Mouse (Mus musculus) stomach, embryonic 15.5 days (tissue): ENCODE measurements around the gene Limch1. TPM values are rescaled to one million over a fixed set of nuclear protein-coding genes. Genes with fewer than 3 reads are reported as not detected.

Experiments used
- ATAC-seq: fragments of 200-750 bp; cut with Nextera tagmentation; 2 replicates; pipeline ENCODE4 v1.8.0; 2017; ENCODE audit warnings: low read depth, moderate number of reproducible peaks, moderate TSS enrichment; ENCODE audit not compliant: insufficient read depth, low FRiP score
- H3K27ac ChIP-seq: fragments of 300-500 bp; sonication (generic); 2 replicates; pipeline ENCODE4 v1.5.1; 2015; ENCODE audit warnings: mild to moderate bottlenecking, inconsistent platforms
- H3K27me3 ChIP-seq: fragments of 300-500 bp; sonication (generic); replicated peaks from 2 replicates; pipeline ENCODE4 v1.6.1; 2015; ENCODE audit warnings: inconsistent platforms
- H3K36me3 ChIP-seq: fragments of 300-500 bp; sonication (generic); 2 replicates; pipeline ENCODE4 v1.6.1; 2015; ENCODE audit warnings: inconsistent platforms
- H3K4me1 ChIP-seq: fragments of 300-500 bp; sonication (generic); 2 replicates; pipeline ENCODE4 v1.6.1; 2015; ENCODE audit warnings: inconsistent platforms
- H3K4me2 ChIP-seq: fragments of 300-500 bp; sonication (generic); 2 replicates; pipeline ENCODE4 v1.6.1; 2015; ENCODE audit warnings: mild to moderate bottlenecking, inconsistent platforms
- H3K4me3 ChIP-seq: fragments of 300-500 bp; sonication (generic); replicated peaks from 2 replicates; pipeline ENCODE4 v1.5.1; 2015; ENCODE audit warnings: inconsistent platforms
- H3K9ac ChIP-seq: fragments of 300-500 bp; sonication (generic); 2 replicates; pipeline ENCODE4 v1.6.1; 2015; ENCODE audit warnings: inconsistent platforms
- H3K9me3 ChIP-seq: fragments of 300-500 bp; sonication (generic); 2 replicates; pipeline ENCODE4 v1.6.1; 2016; ENCODE audit warnings: inconsistent platforms
- WGBS: fragments of 180-500 bp; shearing (Covaris S2); methylation state at CpG from one replicate; pipeline ENCODE4 v1.1.7; 2015; 5-methylcytosine and 5-hydroxymethylcytosine counted together
- polyA plus RNA-seq: library from polyadenylated mRNA; unstranded; fragments of >200 nt; fragmentation: Nextera tagmentation; extraction: Ambion mirVana; gene quantifications from 2 replicates; pipeline ENCODE4 v1.2.1, GENCODE M21; 2015

Gene Limch1
- polyA plus RNA-seq, 1 experiment from 2014 or later: 10.8 TPM

DNA sequence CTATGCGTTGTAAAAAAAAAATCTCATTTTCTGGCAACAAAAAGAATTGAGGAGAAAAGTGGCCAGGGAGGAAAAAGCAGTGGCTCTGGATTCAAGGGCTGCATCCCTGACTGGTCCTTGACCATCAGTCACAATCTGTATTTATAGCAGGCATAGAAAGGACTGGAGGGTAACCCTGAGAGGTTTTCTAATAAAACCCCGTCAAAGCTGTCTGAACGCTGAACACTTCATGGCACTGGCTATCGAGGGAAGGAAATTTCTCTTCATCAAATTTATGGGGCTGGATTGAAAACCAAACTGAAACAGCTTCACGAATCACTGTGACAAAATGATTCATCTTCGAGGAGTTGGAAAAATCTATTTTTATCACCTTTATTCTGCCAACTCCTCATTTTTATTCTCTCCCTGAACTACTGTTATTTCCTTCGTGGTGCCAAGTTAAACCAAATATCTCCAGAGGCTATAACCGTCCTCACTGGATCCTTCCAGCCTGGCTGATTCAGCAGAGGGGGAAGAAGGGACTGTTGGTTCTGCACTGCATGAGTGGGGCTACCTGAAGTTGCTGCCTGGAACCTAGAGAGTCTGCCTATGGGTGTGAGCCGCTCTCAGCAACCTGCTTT lies 153.3 kb downstream of the Limch1 start:
- Histone ChIP-seq H3K9ac (no peak overlapping the region), H3K27ac (no peak overlapping the region), H3K9me3 (no peaks in the 10 kb centered on the region), H3K4me1 (no peaks in the 10 kb centered on the region), H3K36me3 (no peaks in the 10 kb centered on the region), H3K4me2 (no peak overlapping the region), H3K4me3 (no peak overlapping the region), H3K27me3 (no peaks in the 10 kb centered on the region)
- 72% methylated on average over 9 of the region's 9 CpGs for WGBS
- ATAC-seq: no peak

DNA sequence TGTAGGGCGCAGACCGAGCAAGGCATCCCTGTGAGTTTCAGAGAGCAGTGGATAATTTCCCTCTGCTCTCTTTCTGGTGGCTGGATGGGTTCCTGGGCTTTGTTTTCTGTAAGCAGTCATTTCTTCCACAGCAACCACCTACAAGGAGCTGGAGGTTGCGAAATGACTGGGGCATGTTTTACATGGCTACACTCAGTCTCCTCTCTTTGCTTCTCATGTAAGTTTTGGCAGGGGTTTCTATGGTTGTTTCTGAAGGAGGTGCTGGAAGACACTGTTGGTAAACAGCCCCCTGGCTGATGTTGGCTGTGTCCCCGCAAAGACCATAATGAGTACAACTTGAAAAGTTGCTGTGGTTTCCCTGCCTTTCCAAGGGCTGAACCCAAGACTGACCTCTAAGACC lies 155.5 kb downstream of the Limch1 start:
- H3K4me3 ChIP-seq: no peak overlapping the region
- no peaks in the 10 kb centered on the region for H3K9me3 ChIP-seq
- H3K36me3 ChIP-seq: no peaks in the 10 kb centered on the region
- H3K4me2 ChIP-seq: no peak overlapping the region
- no peak overlapping the region for H3K27ac ChIP-seq
- H3K9ac ChIP-seq: no peak overlapping the region
- H3K4me1 ChIP-seq: no peaks in the 10 kb centered on the region
- ATAC-seq: no peak
- H3K27me3 ChIP-seq: no peaks in the 10 kb centered on the region
- WGBS: 91% methylated on average over 4 of the region's 4 CpGs

- Histone ChIP-seq H3K4me1 (no peaks in the 10 kb centered on the region), H3K9ac (no peak overlapping the region), H3K27me3 (no peaks in the 10 kb centered on the region), H3K9me3 (no peaks in the 10 kb centered on the region), H3K36me3 (no peaks in the 10 kb centered on the region), H3K4me2 (no peak overlapping the region), H3K27ac (no peak overlapping the region), H3K4me3 (no peak overlapping the region)
- ATAC-seq: no peak
- WGBS: 60% methylated on average over 6 of the region's 6 CpGs
Observed at GRCm38 (mm10) chr5:66904835-66905234, 159.2 kb downstream of the Limch1 start.

GRCm38 (mm10) chr5:66908883-66909282 lies 163.3 kb downstream of the Limch1 start:
- Histone ChIP-seq H3K4me1 (no peaks in the 10 kb centered on the region), H3K27ac (no peak overlapping the region)
- 88% methylated on average over 9 of the region's 9 CpGs for WGBS

GRCm38 (mm10) chr5:66909962-66910361 lies 164.3 kb downstream of the Limch1 start:
- H3K9me3 ChIP-seq: no peaks in the 10 kb centered on the region
- H3K4me2 ChIP-seq: no peak overlapping the region
- H3K27ac ChIP-seq: no peak overlapping the region
- no peaks in the 10 kb centered on the region for H3K36me3 ChIP-seq
- no peak for ATAC-seq
- no peaks in the 10 kb centered on the region for H3K4me1 ChIP-seq
- H3K4me3 ChIP-seq: no peak overlapping the region
- H3K27me3 ChIP-seq: no peaks in the 10 kb centered on the region
- no peak overlapping the region for H3K9ac ChIP-seq
- WGBS: 35% methylated on average over 2 of the region's 2 CpGs

More at GRCm38 (mm10) chr5:66908883-66909282, 163.3 kb downstream of the Limch1 start:
- H3K4me3 ChIP-seq: no peak overlapping the region
- no peak overlapping the region for H3K4me2 ChIP-seq
- no peaks in the 10 kb centered on the region for H3K9me3 ChIP-seq
- H3K27me3 ChIP-seq: no peaks in the 10 kb centered on the region
- H3K9ac ChIP-seq: no peak overlapping the region
- no peaks in the 10 kb centered on the region for H3K36me3 ChIP-seq
- ATAC-seq: no peak

GRCm38 (mm10) chr5:66910610-66911009 lies 165.0 kb downstream of the Limch1 start:
- 92% methylated on average over 9 of the region's 9 CpGs for WGBS
- H3K4me2 ChIP-seq: no peak overlapping the region
- no peak overlapping the region for H3K9ac ChIP-seq
- H3K9me3 ChIP-seq: no peaks in the 10 kb centered on the region
- H3K4me1 ChIP-seq: no peaks in the 10 kb centered on the region
- H3K27me3 ChIP-seq: no peaks in the 10 kb centered on the region
- no peak overlapping the region for H3K4me3 ChIP-seq
- ATAC-seq: no peak
- H3K36me3 ChIP-seq: no peaks in the 10 kb centered on the region
- no peak overlapping the region for H3K27ac ChIP-seq

DNA sequence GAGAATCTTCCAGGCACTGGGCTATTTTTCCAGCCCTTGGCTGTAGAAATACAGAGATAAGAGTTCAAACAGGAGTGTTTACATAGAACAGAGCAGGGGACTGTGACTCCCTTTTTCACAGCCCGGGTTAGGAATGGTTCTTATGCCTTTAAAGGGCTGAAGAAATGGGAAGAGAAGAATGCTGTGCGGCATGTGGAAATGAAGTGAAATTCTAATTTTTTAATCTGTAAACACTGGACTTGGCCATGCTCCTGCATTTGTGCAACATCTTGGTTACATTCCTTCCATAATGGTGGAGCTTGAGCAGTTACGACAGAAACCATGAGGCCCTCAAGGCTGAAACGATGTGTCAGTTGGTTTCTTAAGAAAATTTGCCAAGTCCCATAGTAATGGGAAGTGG lies 165.4 kb downstream of the Limch1 start:
- Histone ChIP-seq H3K9ac (no peak overlapping the region), H3K36me3 (no peaks in the 10 kb centered on the region), H3K27ac (no peak overlapping the region), H3K4me2 (no peak overlapping the region), H3K9me3 (no peaks in the 10 kb centered on the region), H3K4me1 (no peaks in the 10 kb centered on the region), H3K27me3 (no peaks in the 10 kb centered on the region), H3K4me3 (no peak overlapping the region)
- no peak for ATAC-seq
- 76% methylated on average over 4 of the region's 4 CpGs for WGBS

DNA sequence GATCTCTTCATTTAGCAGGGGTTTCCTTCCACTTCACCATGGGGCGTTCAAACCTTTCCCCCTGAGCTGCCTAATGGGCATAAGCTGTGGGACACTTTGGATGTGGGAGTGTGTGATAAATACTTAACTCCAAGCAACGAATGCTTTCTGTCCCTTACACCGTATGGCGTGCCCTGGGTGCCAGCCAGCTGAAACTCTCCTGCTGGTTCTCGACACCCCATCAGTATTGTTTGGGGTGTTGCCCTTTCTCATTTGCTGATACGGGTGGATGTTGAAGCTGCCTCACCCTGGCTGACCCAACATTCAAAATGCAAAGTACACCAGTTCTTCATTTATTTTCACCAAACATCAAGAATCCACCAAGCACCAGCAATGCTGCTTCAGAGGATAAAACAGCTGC lies 168.2 kb downstream of the Limch1 start:
- no peaks in the 10 kb centered on the region for H3K9me3 ChIP-seq
- no peak overlapping the region for H3K27ac ChIP-seq
- H3K27me3 ChIP-seq: no peaks in the 10 kb centered on the region
- no peak for ATAC-seq
- H3K4me2 ChIP-seq: no peak overlapping the region
- no peaks in the 10 kb centered on the region for H3K4me1 ChIP-seq
- H3K36me3 ChIP-seq: no peaks in the 10 kb centered on the region
- H3K4me3 ChIP-seq: no peak overlapping the region
- WGBS: 71% methylated on average over 6 of the region's 6 CpGs
- H3K9ac ChIP-seq: no peak overlapping the region

GRCm38 (mm10) chr5:66917353-66918315 lies 172.0 kb downstream of the Limch1 start:
- Histone ChIP-seq H3K36me3 (no peaks in the 10 kb centered on the region), H3K27ac (no peak overlapping the region), H3K4me3 (no peak overlapping the region), H3K9ac (no peak overlapping the region), H3K9me3 (no peaks in the 10 kb centered on the region), H3K27me3 (no peaks in the 10 kb centered on the region), H3K4me1 (no peaks in the 10 kb centered on the region), H3K4me2 (no peak overlapping the region)
- no peak for ATAC-seq
- WGBS: 87% methylated on average over 8 of the region's 8 CpGs

- no peak for ATAC-seq
- no peak overlapping the region for H3K27ac ChIP-seq
Observed at GRCm38 (mm10) chr5:66918316-66919305, 173.0 kb downstream of the Limch1 start.

DNA sequence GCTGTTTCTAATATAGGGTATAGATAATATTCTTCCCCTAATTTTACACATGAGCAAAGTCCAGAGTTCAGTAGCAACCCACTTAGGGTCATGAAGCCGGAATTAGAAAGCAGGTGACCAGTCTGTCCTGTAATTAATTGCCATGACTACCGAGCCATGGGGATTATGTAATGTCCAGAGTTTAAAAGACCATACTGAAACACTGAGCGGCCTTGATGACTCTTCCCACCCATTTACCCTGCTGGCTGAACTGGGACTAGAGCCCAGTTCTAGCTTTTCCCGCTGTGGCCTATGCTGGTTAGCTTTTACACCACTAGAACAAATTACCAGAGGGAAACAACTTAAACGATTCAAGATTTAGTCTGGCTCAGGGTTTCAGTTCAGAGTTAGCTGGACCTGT lies 177.0 kb downstream of the Limch1 start:
- Histone ChIP-seq H3K4me1 (no peaks in the 10 kb centered on the region), H3K27ac (no peak overlapping the region), H3K27me3 (no peaks in the 10 kb centered on the region), H3K36me3 (no peaks in the 10 kb centered on the region), H3K4me3 (no peak overlapping the region), H3K9ac (no peak overlapping the region), H3K4me2 (no peak overlapping the region), H3K9me3 (no peaks in the 10 kb centered on the region)
- ATAC-seq: no peak
- WGBS: 73% methylated on average over 5 of the region's 5 CpGs

More at GRCm38 (mm10) chr5:66918316-66919305, 173.0 kb downstream of the Limch1 start:
- no peak overlapping the region for H3K9ac ChIP-seq
- H3K4me2 ChIP-seq: no peak overlapping the region
- H3K27me3 ChIP-seq: no peaks in the 10 kb centered on the region
- no peaks in the 10 kb centered on the region for H3K36me3 ChIP-seq
- H3K9me3 ChIP-seq: no peaks in the 10 kb centered on the region
- H3K4me3 ChIP-seq: no peak overlapping the region
- WGBS: 60% methylated on average over 11 of the region's 11 CpGs
- no peaks in the 10 kb centered on the region for H3K4me1 ChIP-seq
